Mouse (Mus musculus): Measurements from ENCODE around the gene Slc46a2. TPM values are rescaled to one million over a fixed set of nuclear protein-coding genes. Genes with fewer than 3 reads are reported as not detected.
A peak's percentile ranks its signal among the peaks of the same experiment; 100 is the strongest.

Gene Slc46a2
- total RNA-seq, 2 experiments from 2014 or later: not detected

GRCm38 (mm10) chr4:59894415-59894814 lies 20.4 kb downstream of the Slc46a2 start:
- intact Hi-C loops (cut with DNase I): no loop called here
- no peak for DNase-seq (ENCODE audit: low spot score in 2 of 2)

GRCm38 (mm10) chr4:59892731-59893130 lies 22.1 kb downstream of the Slc46a2 start:
- intact Hi-C loops (cut with DNase I): no loop called here
- no peak for DNase-seq (ENCODE audit: low spot score in 2 of 2)

- intact Hi-C loops (cut with DNase I): no loop called here
- no peak for DNase-seq (ENCODE audit: low spot score in 2 of 2)
These were observed 23.0 kb downstream of the Slc46a2 start for GRCm38 (mm10) chr4:59891723-59892416.

GRCm38 (mm10) chr4:59890086-59890600 lies 24.7 kb downstream of the Slc46a2 start:
- DNase-seq (ENCODE audit: low spot score in 2 of 2): no peak
- intact Hi-C loops (cut with DNase I): no loop called here

GRCm38 (mm10) chr4:59888014-59888413 lies 26.8 kb downstream of the Slc46a2 start:
- no peak for DNase-seq (ENCODE audit: low spot score in 2 of 2)
- intact Hi-C loops (cut with DNase I): no loop called here

GRCm38 (mm10) chr4:59887011-59887410 lies 27.8 kb downstream of the Slc46a2 start:
- intact Hi-C loops (cut with DNase I): no loop called here

GRCm38 (mm10) chr4:59886281-59886680 lies 28.6 kb downstream of the Slc46a2 start:
- intact Hi-C loops (cut with DNase I): no loop called here
- no peak for DNase-seq (ENCODE audit: low spot score in 2 of 2)

More at GRCm38 (mm10) chr4:59887011-59887410, 27.8 kb downstream of the Slc46a2 start:
- no peak for DNase-seq (ENCODE audit: low spot score in 2 of 2)

GRCm38 (mm10) chr4:59884136-59884696 lies 30.6 kb downstream of the Slc46a2 start:
- no peak for DNase-seq (ENCODE audit: low spot score in 2 of 2)
- intact Hi-C loops (cut with DNase I): no loop called here

- intact Hi-C loops (cut with DNase I): no loop called here
- no peak for DNase-seq (ENCODE audit: low spot score in 2 of 2)
These were observed 33.6 kb downstream of the Slc46a2 start for GRCm38 (mm10) chr4:59881210-59881609.

GRCm38 (mm10) chr4:59880725-59881124 lies 34.1 kb downstream of the Slc46a2 start:
- intact Hi-C loops (cut with DNase I): no loop called here
- DNase-seq (ENCODE audit: low spot score in 2 of 2): no peak

GRCm38 (mm10) chr4:59879444-59879843 lies 35.4 kb downstream of the Slc46a2 start:
- intact Hi-C loops (cut with DNase I): no loop called here
- no peak for DNase-seq (ENCODE audit: low spot score in 2 of 2)

- intact Hi-C loops (cut with DNase I): no loop called here
- DNase-seq (ENCODE audit: low spot score in 2 of 2): no peak
These were observed 36.3 kb downstream of the Slc46a2 start for GRCm38 (mm10) chr4:59878595-59878994.

GRCm38 (mm10) chr4:59877025-59877424 lies 37.8 kb downstream of the Slc46a2 start:
- intact Hi-C loops (cut with DNase I): no loop called here
- no peak for DNase-seq (ENCODE audit: low spot score in 2 of 2)

GRCm38 (mm10) chr4:59876570-59876969 lies 38.3 kb downstream of the Slc46a2 start:
- no peak for DNase-seq (ENCODE audit: low spot score in 2 of 2)
- intact Hi-C loops (cut with DNase I): no loop called here

GRCm38 (mm10) chr4:59873830-59874229 lies 41.0 kb downstream of the Slc46a2 start:
- no peak for DNase-seq (ENCODE audit: low spot score in 2 of 2)
- intact Hi-C loops (cut with DNase I): no loop called here

GRCm38 (mm10) chr4:59873240-59873639 lies 41.6 kb downstream of the Slc46a2 start:
- intact Hi-C loops (cut with DNase I): no loop called here
- no peak for DNase-seq (ENCODE audit: low spot score in 2 of 2)

GRCm38 (mm10) chr4:59870859-59871591 lies 43.8 kb downstream of the Slc46a2 start:
- intact Hi-C loops (cut with DNase I): loop anchor here (1.0 to 2.0 kb wide), 2 partner anchors 18 to 85 kb away; no protein-coding TSS in a partner anchor
- DNase-seq (ENCODE audit: low spot score in 2 of 2): peak; percentile 86 to 91

GRCm38 (mm10) chr4:59870433-59870832 lies 44.4 kb downstream of the Slc46a2 start:
- intact Hi-C loops (cut with DNase I): loop anchor here (2.0 kb wide), 1 partner anchor 18 kb away; no protein-coding TSS in a partner anchor
- DNase-seq (ENCODE audit: low spot score in 2 of 2): no peak

- peak in 1 of 2 experiments; percentile 68 for DNase-seq (ENCODE audit: low spot score in 2 of 2)
- intact Hi-C loops (cut with DNase I): loop anchor here (2.0 to 10.0 kb wide), 3 partner anchors 17 to 495 kb away; partner anchors contain the start of gene E130308A19Rik
These were observed 45.3 kb downstream of the Slc46a2 start for GRCm38 (mm10) chr4:59869488-59870057.

- intact Hi-C loops (cut with DNase I): loop anchor here (10.0 kb wide), 2 partner anchors 243 to 493 kb away; partner anchors contain the start of gene E130308A19Rik
- DNase-seq (ENCODE audit: low spot score in 2 of 2): peak in 1 of 2 experiments; percentile 88
These were observed 46.8 kb downstream of the Slc46a2 start for GRCm38 (mm10) chr4:59868086-59868485.

All from left cerebral cortex, postnatal 25 days (tissue).